Mouse (Mus musculus): Measurements from ENCODE around the gene Gstz1.
"Not testable (repeated sequence)": the region's sequence is repeated elsewhere in the genome, so short reads cannot be mapped to it uniquely, and the experiment has no call there.

Gstz1 gene

DNA sequence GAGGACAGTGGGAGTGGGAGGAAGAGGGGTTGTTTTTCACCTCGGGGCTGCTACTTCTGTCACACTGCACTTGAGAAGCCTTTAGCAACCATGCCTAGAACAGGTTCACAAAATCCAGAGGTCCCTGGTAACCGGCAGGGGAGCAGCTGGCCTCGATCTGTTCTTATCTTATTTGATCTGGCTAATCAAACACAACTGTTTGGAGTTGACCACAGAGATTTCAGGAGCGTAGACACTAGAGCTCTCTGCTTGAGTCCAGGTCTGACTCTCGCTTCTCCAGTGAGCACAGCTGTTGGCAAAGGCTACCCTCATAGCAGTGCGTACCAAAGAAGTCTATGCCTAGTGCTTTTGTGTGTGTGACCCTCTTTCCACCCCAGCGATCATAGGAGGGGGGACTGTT, 11.1 kb downstream of the Gstz1 start:
- no peak for DNase-seq (ENCODE audit: extremely low spot score, low spot score)

DNA sequence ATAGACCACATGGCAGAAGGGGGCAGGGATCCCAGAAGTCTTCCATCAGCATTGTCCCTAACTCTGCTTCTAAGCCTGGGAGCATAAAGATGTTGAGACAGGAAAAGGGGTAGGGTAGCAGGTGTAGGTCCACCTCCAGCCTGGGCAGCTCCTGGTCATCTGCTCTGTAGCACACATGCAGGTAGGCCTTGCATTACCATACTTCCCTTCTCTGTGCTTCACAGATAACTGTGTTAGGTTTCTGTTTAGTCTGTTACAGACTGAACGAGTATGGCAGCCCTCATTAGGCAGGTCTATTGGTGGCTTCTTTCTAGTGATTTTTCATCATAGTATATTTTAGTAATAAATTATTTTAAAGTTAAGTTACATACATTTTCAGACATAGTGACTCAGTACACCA, 13.3 kb downstream of the Gstz1 start:
- DNase-seq (ENCODE audit: extremely low spot score, low spot score), result no peak

DNA sequence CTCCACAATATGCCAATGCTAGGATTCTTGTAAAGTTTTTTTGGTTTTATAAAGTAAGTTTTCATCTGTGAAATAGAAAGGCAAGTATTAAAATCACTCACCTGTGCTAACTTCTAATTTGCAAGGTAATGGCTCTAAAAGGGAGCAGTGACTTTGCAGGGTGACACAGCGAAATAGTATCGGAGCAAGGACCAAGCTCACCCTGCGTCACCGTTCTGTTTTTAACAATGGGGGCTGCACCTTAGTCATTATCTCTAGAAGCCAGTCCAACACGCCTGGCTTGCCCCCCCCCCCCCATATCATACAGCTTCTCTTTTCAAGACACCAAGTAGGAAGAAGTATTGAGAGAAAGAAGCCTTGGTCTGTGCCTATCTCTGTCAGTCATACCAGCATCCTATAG, 13.8 kb downstream of the Gstz1 start:
- no peak for DNase-seq (ENCODE audit: extremely low spot score, low spot score)

DNA sequence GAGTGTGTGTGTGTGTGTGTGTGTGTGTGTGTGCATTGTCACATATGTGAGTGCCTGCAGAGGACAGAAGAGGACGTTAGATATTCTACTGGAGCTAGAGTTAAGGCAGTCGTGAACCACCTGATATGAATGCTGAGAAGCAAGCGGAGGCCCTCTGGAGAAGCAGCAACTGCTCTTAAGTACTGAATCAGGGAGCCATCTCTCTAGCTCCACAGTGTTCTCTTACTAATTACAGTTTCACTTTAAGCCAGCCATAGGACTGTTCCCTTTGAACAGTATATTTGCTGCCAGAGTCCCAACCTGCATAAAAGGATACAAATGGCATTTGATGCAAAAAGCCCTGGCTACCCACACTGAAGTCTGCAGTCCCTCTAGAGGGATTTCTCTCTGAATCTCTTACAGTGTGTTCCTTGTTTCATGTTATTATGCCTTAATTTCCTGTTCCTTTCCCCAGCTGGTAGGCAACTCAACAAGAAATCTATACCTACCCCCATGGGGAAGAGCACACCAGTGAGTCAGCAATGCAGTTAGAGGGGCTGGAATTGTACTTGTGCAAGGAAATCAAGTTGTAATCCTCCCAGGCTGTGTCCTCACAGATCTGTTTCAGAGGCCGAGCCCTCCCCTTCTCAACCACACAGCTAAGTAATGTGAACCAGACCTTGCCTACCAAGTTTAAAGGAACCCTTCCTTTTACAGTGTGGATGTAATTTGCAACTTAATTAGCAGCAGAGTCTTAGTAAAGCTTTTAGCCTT, 28.4 kb downstream of the Gstz1 start:
- no peak for DNase-seq (ENCODE audit: extremely low spot score, low spot score)

DNA sequence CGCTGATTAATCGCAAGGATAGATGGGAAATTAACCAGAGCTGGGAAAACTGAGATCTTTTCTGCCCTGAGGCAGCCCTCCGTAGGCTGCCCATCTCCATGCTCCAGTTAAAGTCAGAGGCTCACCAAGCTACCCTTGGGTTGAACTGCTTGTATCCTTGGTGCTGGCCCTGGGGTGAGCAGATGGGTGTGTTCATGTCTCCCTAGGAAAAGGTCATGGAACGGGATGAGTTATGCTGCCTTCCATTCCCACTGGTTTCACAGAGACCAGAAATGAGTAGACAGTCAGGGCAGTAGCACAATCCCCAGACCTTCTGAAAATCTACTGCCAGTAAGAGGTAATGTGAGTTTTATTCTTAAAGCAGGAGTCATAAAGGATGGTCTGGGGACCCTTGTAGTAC, 30.7 kb downstream of the Gstz1 start:
- no peak for DNase-seq (ENCODE audit: extremely low spot score, low spot score)

DNA sequence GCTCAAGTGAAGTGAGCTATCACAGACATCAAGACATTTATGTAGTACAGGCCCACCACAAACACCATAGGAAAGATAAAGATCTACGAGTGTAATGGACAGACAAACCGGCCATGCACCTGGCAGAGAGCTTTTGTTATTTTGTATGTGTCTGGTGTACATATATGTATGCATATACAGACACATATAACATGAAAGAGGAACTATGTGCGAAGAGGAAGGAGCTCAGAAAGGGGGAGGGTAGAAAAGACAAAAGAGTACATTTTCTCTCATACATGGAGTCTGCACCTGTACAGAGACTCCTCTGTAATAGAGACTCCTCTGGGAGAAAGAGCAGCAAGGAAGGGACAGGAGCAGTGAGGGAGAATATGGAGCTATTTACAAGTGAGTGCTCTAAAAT, 46.0 kb downstream of the Gstz1 start:
- no peak for DNase-seq (ENCODE audit: extremely low spot score, low spot score)

DNA sequence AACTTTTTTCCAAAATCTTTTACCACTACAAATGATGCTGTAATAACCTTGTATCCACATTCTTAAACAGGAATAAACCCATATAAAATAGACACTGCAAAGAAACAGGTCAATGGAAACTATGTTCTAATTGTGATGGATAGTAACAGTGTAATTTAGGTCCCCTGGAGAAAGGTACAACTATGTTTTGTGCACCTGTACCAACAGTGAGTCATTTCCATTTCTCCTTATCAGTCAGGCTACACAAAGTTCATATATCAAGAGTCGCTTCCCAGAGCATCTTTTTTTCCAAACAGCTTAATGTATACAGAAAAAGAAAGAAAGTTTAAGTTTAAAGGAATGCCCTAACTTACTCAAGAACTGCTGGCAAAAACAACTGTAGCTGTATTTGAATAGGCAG, 48.1 kb downstream of the Gstz1 start:
- no peak for DNase-seq (ENCODE audit: extremely low spot score, low spot score)

DNA sequence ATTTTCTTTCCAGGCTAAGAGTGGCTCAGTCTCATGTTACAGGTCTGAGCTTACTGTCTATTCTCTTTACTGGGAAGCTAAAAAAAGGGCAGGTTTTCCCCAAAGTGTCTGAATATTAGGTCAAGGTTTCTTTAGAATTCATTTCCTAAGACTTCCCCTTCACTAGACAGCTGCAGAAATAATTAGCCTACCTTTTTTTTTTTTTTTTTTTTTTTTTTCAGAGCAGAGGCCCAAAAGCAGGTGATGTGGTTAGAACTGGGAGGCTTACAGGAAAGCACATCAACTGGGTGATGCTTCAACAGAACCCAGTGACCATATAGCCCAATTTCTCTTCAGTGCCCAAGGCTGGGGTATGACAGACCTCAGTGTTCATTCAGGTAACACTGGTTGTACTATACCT, 49.3 kb downstream of the Gstz1 start:
- no peak for DNase-seq (ENCODE audit: extremely low spot score, low spot score)

DNA sequence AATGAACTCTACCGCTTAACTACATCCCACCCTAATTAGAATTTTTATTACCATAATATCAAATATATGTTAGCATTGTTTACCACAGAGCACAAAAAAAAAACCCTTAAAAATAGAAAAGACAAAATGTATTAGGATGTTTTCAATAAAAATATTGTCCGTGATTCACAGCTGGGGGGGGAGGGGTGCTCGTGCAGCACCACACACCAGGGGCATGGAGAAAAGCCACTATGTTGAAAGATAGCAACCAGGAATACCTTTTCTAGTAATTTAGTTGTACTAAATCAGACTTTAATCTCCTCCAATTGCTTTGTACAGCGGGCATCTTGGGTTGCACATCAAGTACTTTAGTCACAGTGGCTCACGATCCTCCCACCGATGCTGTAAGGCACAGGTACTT, 51.8 kb downstream of the Gstz1 start:
- DNase-seq (ENCODE audit: extremely low spot score, low spot score), result no peak

DNA sequence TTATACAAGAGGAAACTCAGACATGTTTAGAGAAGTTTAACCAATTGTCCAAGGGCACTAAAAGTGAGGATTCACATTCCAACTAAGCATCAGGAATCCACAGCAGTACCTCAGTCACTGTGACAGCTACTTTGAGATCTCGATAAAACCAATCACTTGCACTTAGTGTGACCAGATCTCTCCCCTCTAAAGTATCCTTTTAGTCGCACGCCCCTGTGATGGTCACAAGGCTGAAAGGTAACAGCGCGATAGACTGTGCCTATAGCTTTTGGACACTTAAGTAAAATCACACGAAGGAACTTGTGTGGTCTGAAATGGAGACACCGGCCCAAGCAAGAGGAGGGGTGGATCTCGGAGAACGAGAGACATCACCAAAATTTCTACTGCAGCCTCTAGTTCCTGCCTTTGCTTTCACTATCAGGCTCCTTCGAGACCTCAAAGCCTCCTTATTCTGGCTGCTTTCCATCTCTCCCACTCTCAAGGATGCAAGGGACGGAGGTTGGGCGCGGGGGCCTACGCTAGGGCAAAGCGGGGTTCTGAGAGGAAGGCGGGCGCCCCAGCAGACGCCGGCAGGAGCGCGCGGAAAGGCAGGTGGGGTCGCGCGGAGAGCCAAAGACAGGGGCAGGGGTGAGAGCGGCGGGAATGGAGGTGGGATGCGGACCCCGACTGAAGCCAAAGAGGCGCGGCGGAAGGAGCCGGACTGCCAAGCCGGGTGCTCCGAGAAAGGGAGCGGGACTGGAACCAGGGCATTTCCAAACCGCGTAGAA, 52.4 kb downstream of the Gstz1 start, which contains the start of gene Samd15:
Gene Samd15, plus strand, starts transcription at position 518 of the 767 bp plus-strand sequence.
- DNase-seq (ENCODE audit: extremely low spot score, low spot score), result peak; percentile 66

DNA sequence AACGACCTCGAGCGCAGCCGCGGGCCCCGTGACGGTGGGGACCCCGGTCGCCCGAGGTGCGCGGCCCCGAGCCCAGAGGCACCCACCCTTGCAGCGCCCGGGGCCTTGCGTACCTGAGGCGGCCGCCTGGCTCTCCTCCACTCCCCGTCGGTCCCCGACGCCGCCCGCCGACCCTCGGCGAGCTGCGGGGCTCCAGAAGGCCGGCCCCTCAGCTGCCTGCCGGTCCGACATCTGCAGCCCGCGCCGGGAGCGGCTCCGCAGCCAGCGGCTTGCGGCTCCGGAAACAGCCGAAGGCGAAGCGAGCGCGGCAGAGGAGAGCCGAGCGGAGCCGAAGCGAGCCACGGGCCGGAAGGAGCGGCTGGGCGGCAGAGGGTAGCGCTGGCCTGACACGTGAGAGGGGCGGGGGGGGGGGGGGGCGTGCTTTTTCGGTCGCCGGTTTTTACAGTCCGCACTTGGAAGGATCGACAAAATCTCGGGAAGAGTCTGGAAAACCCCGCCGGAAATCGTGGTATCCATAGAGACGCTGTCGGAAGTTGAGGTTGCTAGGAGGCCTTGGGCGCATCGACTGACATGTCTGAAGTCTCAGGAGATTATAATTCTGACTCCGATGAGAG, 53.1 kb downstream of the Gstz1 start, which contains the start of gene Tmed8:
Gene Tmed8, minus strand, starts transcription at position 482 of the 614 bp plus-strand sequence.
- DNase-seq (ENCODE audit: extremely low spot score, low spot score), result peak; percentile 82

DNA sequence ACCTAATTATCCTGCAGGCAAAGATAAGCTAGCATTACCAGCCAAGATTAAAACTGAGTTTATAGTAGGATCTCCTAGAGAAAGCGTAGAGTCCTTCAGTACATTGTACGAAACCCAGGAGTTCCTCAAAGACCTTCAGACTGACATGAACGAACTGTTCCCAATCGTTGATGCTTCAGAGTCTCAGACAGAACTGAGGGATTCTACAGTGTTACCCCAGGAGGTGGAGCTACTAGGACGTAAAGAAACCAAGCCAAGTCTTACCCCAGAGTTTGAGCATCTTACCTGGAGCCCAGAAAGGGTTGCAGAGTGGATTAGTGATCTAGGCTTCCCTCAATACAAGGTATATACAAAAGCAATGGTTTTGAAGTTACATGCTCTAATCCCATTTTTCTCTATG, 54.7 kb downstream of the Gstz1 start:
- no peak for DNase-seq (ENCODE audit: extremely low spot score, low spot score)

DNA sequence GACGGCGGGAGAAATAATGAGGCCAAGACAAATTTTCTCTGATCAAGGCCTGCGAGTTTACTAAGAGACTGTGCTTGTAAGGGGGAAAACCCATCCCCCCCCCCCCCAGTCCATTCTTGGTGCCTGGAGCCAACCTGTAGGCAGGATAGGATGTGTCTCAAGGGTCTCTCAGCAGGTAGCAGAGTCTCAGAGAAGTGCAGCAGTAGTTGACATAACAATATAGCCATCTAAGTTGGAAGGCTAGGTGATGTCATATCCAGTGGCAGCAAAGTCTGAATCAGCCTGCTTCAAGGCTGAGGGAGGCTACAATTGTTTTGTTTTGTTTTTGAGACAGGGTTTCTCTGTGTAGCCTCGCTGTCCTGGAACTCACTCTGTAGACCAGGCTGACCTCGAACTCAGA, 58.8 kb downstream of the Gstz1 start:
- DNase-seq (ENCODE audit: extremely low spot score, low spot score), result not testable (repeated sequence)

DNA sequence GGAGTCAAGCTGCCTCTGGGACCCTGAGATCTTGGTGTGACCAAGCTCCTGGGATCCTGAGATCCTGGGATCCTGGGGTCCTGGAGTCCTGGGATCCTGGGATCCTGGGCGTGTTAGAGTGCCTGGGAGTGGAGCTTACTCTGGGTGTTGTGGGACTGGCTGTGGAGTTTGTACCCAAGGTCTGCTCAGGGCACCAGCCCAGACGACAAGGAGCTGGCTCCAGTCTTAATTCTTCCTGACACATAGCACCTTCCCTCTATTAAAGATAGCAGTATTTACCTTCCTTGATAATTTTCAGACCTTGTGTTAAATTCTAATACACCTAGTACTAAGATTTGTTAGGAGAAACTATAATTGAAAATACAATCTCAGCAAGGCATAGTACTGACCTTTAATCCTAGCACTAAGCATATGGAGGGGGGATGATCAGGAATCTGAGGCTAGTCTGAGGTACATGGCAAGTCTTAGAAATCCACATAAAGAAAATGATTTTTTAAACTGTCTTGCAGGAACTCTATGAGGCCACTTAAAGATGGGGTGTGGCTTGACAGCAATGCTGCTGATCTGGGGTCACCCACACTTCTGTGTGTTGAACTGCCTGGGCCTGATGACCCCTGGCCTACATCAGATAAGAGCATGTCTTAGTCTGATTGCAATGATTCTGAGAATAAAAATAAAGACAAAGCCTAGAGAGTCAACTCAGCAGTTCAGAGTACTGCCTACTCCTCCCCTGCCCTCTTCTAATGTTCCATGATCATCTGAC, 66.1 kb downstream of the Gstz1 start:
- no peak for DNase-seq (ENCODE audit: extremely low spot score, low spot score)
